Mouse (Mus musculus) megakaryocyte, embryonic 14.5 days (primary cell): ENCODE results near the gene Trpc1.

Experiments used
- FLI1 ChIP-seq: IDR thresholded peaks from 2 replicates; pipeline ENCODE4 v1.6.1; 2012; ENCODE audit warnings: low read length, inconsistent platforms, mixed read lengths
- GATA1 ChIP-seq: IDR thresholded peaks from 3 replicates; pipeline ENCODE4 v1.6.1; 2012; ENCODE audit warnings: mixed read lengths, low read length, inconsistent platforms, borderline replicate concordance

DNA sequence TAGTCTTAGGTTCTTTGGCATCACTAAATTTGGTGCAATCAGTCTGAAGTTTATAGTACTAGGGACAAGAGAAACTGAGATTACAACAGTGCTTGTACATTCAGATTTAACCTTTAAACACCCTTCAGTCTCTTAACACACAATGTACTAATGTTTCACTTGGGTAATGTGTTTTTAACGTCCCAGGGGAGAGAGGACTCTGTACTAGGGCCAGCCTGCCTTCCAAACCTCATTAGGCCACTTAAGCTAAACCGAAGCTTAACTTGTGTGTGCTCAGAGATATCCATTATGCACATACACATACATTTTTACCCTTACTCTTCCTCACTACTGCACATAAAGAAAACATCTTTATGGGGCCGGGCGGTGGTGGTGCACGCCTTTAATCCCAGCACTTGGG lies 2.9 kb downstream of the Trpc1 start:
- TF ChIP-seq GATA1, result no peak
- TF ChIP-seq FLI1, result no peak
